Mouse (Mus musculus): Measurements from ENCODE around the gene Stoml2.

Gene Stoml2

GRCm38 (mm10) chr4:43037860-43038566, 6.5 kb upstream of the Stoml2 start:
- DNase-seq: no peak

DNA sequence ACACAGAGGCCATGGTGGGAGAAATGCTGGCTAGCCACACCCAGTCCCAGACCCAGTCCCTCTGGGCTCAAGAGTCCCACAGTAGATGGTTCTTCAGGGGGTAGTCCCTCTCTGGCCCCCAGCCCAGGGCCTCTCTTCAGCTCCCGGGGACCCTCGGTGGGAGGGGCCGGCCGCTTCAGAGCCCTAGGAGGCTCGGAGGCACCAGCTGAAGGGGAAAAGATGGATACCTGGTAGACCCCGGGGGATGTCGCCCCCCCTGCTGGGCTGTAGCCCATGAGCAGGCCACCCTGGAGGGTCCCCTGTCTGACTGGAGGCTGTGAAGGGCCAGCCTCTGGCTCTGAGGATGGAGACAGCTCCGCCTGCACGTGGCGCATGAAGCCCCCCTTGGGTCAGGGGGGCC, 4.8 kb upstream of the Stoml2 start:
- no peak for DNase-seq

DNA sequence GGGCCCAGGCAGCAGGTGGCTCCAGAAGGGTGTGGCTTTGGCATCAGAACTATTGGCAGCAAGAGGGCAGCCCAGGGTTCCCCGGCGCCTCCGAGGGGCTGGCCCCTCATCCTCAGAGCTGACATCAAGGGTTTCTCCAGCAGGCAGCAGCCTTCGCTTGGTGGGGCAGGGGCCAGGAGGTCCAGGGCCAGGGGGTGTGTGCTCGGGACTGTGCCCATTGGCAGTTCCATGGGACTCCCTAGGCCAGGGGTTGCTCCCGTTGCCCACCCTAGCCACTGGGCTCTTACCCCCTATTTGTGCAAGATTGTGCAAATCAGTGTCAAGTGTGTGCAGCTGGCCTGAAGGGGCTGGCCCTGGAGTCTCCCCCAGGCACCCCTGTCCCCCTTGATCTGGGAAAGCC, 4.3 kb upstream of the Stoml2 start:
- no peak for DNase-seq

DNA sequence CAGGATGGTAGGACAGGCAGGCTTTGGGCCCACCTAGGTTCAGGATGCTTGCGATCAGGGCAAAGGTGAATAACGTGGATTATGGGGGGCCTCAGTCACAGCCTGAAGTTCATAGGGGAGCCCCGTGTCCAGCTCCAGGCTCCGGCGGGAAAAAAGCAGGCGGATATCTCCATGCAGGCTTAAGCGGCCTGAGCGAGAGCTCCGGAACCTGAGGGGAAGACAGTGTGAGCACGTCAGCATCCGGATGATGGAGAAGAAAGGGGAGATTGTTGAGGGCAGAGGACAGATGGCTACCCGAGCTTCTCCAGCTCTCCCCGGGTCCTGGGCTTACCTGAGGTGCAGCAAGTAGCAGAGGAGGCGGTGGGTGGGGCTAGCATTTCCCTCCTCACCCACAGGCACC, 2.0 kb upstream of the Stoml2 start:
- DNase-seq: no peak

GRCm38 (mm10) chr4:43032501-43032900, 991 bp upstream of the Stoml2 start:
- no peak for DNase-seq

- DNase-seq: no peak
Observed at GRCm38 (mm10) chr4:43030780-43031230, 705 bp downstream of the Stoml2 start.

- DNase-seq: no peak
Observed at GRCm38 (mm10) chr4:43030352-43030751, 1.2 kb downstream of the Stoml2 start.

DNA sequence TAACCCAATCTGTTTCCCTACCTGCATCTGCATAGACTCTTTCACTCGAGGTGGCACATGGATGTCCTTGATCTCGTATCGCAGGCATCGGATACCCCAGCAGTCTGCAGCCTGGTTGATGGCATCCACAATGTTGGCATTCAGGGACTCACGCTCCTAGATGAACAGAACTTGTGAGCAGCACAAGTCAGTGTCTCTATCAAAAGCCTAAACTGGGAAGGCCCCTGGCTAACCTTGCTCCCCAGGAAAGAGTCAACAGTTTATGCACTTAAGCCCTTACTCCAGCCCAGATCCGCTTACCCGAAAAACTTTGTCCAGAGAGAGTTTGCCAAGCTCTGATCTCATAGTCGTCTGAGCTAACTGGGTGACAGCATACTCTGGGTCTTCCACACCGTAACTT, 1.8 kb downstream of the Stoml2 start:
- DNase-seq: no peak

DNA sequence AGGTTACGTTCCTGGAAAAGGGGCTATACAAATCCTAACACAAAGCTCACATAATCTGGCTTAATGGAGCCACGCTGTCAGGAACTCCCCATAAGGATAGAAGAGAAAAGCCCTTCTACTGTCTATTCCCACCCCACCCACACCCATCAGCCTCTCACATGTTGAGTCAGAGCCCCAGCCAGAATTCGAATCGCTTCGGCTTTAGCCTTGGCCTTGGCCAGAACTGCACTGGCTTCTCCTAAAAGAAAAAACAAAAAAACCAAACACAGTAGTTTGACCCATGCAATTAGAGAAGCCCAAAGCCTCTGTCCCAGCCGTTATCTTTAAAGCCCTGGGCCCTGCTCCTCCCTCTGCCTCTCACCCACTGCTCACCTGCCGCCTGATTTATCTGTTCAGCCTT, 2.4 kb downstream of the Stoml2 start:
- DNase-seq: no peak

DNA sequence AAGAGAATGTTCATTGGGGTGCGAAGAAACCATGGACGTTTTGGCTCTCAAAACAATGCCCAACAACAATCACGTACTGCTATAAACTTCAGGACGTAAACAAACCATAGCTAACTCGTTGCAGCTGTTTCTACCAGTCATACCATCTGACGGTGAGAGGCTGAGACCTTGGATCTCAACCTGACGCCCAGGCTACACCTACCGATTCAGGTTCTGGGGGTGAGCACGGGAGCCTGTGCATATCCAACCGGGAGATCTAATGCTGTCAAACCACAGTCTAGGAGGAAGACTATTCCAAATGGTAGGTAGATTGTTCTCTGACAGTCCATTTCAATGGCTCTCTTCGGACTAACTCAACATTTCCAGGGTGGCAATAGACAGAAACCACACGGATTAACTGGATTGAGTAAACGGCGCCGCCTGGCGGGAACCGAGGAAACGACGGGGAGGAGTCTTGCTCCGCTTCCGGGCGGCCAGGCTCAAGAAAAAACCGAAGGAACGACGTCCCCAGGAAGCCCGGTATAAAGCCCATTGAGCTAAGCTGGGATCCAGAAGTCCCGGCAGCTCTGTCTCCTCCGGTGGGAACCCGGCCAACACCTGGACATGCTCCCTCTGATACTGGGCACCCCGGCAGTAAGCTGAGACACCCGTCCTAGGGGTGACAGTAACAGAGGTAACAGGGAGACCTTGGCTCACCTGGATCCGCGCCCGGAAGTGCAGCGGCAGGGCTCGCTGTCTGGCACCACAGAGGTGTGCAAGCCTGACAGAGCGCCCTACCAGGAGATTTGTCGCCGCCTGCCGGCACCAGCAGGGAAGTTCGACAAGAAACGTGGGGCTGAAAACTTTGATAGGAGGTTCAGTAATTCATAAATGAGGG, 6.2 kb downstream of the Stoml2 start, which contains the start of gene Pigo:
TSS of gene Pigo (minus strand) at position 736 of the 877 bp plus-strand sequence.
- DNase-seq: peak; percentile 96

GRCm38 (mm10) chr4:43024673-43025072, 6.8 kb downstream of the Stoml2 start:
- DNase-seq: no peak

DNA sequence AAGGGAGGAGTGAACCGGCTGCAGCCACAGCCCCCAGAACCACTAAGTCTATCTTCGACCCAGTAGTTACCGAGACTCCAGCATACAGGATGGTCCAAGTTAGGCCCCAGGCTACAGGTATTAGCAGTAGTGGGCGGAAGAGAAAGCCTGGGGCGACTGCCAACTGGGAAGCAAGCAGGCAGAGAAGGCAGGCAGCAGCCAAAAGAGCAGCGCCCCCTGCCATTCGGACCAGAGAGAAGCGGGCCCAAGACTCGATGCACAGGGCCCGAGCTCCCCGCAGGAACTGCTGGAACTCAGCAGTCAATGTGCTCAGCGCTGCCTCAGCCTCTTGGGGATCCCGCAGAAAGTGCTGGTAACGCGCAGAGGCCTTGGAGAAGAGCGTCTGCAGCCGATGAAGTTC, 10.2 kb downstream of the Stoml2 start:
- no peak for DNase-seq

DNA sequence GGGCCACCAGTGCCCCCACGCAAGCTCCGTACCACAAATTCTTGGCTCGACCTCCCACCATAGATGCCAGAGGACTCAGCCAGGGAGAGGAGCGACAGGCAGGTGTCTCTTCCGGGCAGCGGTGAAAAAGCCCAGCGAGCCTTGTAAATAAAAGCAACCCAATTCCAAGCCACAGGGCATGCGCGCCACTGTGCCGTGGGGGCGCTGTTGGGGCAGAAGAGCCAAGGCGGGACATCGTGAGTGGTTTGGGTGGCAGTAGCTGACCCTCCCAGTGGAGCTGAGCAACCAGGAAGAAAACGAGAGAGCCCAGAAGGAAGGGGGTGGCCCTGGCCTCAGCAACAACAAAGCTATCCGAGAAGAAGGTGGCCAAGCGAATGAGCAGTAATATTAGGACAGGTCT, 10.6 kb downstream of the Stoml2 start:
- no peak for DNase-seq

GRCm38 (mm10) chr4:43019641-43020465, 11.7 kb downstream of the Stoml2 start:
- DNase-seq: no peak

GRCm38 (mm10) chr4:43019176-43019575, 12.3 kb downstream of the Stoml2 start:
- DNase-seq: no peak

DNA sequence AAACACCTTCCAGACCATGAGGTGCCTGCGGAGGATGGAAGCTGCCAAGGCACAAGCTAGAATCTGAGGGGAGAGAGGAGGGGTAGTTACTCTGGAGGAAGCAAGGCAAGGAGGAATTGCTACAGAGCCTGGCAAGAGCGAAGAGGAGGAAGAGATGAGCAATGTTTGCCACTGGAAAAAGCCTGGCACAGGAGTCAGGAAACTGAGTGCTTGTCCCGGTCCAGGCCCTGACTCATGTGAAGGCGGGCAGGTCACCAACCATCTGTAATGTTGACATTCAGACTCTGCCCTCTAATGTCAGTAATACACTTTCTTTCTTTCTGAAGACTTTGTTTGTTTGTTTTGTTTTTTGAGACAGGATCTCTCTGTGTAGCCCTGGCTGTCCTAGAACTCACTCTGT, 13.4 kb downstream of the Stoml2 start:
- DNase-seq: no peak

DNA sequence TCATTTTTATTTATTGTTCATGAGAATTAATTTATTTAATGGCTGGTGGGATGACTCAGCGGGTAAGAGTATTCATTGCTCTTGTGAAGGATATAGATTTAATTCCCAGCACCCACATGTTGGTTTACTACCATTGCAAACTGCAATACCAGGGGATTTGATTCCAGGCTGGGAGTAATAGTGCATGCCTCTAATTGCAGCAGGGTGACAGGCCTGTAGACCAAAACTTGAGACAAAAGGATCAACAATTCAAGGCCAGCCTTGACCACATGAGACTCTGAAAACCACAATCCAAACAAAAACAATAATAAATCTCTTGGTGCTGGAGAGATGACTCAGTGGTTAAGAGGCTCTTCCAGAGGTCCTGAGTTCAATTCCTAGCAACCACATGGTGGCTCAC, 19.4 kb downstream of the Stoml2 start:
- no peak for DNase-seq

GRCm38 (mm10) chr4:43010161-43011038, 21.1 kb downstream of the Stoml2 start, which contains the start of gene Fancg:
Fancg (minus strand) TSS chr4:43010506.
- DNase-seq: peak; percentile 83

DNA sequence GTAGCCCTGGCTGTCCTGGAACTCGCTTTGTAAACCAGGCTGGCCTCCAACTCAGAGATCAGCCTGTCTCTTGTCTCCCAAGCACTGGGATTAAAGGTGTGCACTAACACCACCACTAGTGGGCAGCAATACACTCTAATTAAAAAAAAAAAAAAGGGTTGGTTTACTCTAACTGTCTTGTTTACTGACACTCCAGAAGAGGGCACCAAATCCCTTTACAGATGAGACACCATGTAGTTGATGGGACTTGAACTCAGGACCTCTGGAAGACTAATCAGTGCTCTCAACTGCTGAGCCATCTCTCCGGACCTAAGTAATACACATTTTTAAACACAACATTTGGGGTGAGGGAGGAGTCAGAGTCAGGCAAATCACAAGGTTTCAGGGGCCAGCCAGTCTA, 25.7 kb downstream of the Stoml2 start:
- peak; percentile 39 for DNase-seq

DNA sequence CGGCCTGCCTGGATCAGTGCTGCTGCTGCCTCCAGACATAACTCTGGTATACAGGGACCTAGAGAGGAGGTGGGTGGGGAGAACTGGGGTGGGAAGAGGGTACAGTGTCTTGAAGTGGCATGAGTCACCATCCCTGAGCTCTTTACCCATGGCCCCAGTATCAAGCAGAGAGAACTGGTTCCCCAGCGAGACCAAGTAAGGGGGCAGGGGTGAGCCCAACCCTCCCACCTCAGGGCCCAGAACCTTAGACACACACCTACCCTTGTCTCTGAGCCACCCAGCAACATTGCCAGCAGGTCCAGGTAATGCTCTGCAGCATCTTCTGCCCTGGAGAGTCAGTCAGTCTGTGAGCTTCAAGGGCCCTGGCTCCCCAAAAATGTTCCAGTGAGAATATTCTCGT, 26.6 kb downstream of the Stoml2 start:
- no peak for DNase-seq

DNA sequence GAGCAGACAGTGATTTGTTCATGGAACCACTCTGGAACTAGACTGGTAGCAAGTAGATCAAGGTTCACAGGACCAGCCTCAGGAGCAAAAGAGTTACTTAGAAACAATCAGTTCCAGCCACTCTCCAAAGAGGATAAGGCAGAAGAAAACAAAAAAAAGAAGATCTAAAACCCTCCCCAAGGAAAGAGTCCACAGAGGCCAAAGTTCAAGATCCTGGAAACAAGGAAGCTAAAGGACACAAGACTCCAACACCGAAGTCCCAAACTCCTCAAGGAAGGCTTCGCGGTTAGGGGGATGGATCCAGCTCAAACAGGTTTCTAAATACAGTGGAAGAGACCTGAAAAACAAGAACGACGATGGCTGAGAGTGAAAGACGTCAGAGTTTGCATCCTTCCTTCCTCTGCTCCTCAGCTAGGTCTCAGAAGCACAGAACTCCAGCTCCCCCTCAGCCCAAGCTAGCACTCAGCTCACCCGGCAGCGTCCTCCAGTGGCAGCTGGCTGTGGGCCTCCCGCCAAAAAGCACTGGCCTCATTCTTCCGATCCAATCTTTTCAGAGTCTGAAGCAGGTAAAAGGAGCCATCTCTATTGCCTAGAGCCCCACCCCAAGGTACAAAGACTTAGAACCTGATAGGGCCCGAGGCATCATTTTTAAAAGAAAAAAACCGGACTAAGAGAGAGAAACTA, 28.6 kb downstream of the Stoml2 start:
- DNase-seq: no peak

GRCm38 (mm10) chr4:43001272-43001671, 30.2 kb downstream of the Stoml2 start:
- no peak for DNase-seq
